14 mouse cellular contexts compared by ENCODE assay signal in the genomic region with DNA sequence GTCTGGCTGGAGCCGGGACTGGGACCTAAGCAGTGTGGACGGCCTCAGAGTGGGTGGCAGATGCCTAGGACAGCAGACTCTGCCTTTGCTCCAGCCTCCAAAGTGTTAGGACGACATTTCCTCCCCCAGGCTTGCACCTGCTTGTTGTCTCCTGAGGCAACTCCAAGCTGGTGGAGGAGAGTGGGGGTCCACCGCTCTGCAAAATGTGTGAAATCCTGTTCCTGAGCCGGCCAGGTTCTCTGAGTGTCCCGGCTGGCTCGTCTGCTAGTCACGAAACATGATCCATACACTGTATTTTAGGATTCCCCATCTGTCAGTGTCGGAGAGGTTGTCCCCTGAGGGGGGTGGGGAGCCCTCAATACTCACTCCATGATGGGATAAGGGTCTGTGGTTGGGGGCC. TPM values are rescaled to one million over a fixed set of nuclear protein-coding genes. Genes with fewer than 3 reads are reported as not detected.
DNase-seq lines count a peak whose midpoint lies in the region; ATAC-seq and TF ChIP-seq lines count a peak whose summit lies in the region.
"Had no signal": no experiment of that assay in that cellular context is flagged by ENCODE, and none has a peak within 500 bp of the region (broad histone marks: within the 10 kb centered on the region; RNA-seq: fewer than 3 reads in every experiment).

No protein-coding gene starts in this region.

- H3K4me2 ChIP-seq in heart, embryonic 13.5 days, result no peak overlapping the region
- H3K4me2 ChIP-seq in embryonic facial prominence, embryonic 11.5 days (ENCODE audit: low read depth, low read length), result no peak overlapping the region
- no peak overlapping the region for H3K4me2 ChIP-seq in midbrain, embryonic 13.5 days (replicated peaks)
- H3K4me2 ChIP-seq: heart, embryonic 11.5 days; lung, embryonic 15.5 days had no signal

- H3K9ac ChIP-seq in heart, embryonic 13.5 days, result no peak overlapping the region
- no peak overlapping the region for H3K9ac ChIP-seq in embryonic facial prominence, embryonic 11.5 days (replicated peaks; ENCODE audit: low read length)
- H3K9ac ChIP-seq in midbrain, embryonic 13.5 days (replicated peaks), result no peak overlapping the region
- no peak overlapping the region for H3K9ac ChIP-seq in heart, adult 2 months (ENCODE audit: low read depth, low read length)
- H3K9ac ChIP-seq: lung, embryonic 15.5 days had no signal

- TF ChIP-seq POLR2A in heart, adult 2 months (IDR thresholded peaks at IDR 0.05; ENCODE audit: insufficient read depth, low read depth, low read length), result no peak

- ATAC-seq in heart, embryonic 13.5 days (ENCODE audit: extremely low read depth, insufficient number of reproducible peaks, low FRiP score, low TSS enrichment), result no peak
- ATAC-seq in embryonic facial prominence, embryonic 11.5 days (replicated peaks; ENCODE audit: insufficient number of reproducible peaks, low FRiP score, low TSS enrichment, low read depth), result 0 out of 2 replicates have a peak, but pooled peaks have one; percentile 20
- ATAC-seq in midbrain, embryonic 13.5 days, result 0 out of 2 replicates have a peak, but pooled peaks have one; percentile 41
- no peak for ATAC-seq in granulocyte monocyte progenitor cell, adult 5-6 weeks (replicated peaks; ENCODE audit: poor library complexity, severe bottlenecking)

- peaks cover 6% of the 10 kb centered on the region; the same call in 1 of the 2 replicates for H3K36me3 ChIP-seq in heart, embryonic 13.5 days
- no peaks in the 10 kb centered on the region; the same call in 1 of the 2 replicates for H3K36me3 ChIP-seq in embryonic facial prominence, embryonic 11.5 days (replicated peaks; ENCODE audit: control insufficient read depth, insufficient read depth, low read depth, low read length)
- H3K36me3 ChIP-seq in midbrain, embryonic 13.5 days, result peaks cover 6% of the 10 kb centered on the region; the same call in 1 of the 2 replicates
- no peaks in the 10 kb centered on the region for H3K36me3 ChIP-seq in heart, adult 2 months (ENCODE audit: control insufficient read depth, insufficient read depth, low read length)
- H3K36me3 ChIP-seq: lung, embryonic 15.5 days had no signal

- 0 out of 2 replicates have a peak overlapping the region, but pooled peaks have one; percentile 12 for H3K27ac ChIP-seq in heart, embryonic 13.5 days (replicated peaks)
- H3K27ac ChIP-seq in left cerebral cortex, adult 2 months, result peak overlapping the region; percentile 20; the same call in 1 of the 2 replicates
- no peak overlapping the region for H3K27ac ChIP-seq in embryonic facial prominence, embryonic 11.5 days (replicated peaks; ENCODE audit: low read depth, low read length)
- peak overlapping the region; percentile 25; the same call in 1 of the 2 replicates for H3K27ac ChIP-seq in midbrain, embryonic 13.5 days
- H3K27ac ChIP-seq in heart, adult 2 months, result no peak overlapping the region

- H3K4me1 ChIP-seq in heart, embryonic 13.5 days, result peaks cover 76% of the 10 kb centered on the region
- no peaks in the 10 kb centered on the region; the same call in 1 of the 2 replicates for H3K4me1 ChIP-seq in embryonic facial prominence, embryonic 11.5 days (ENCODE audit: control insufficient read depth, insufficient read depth, low read length)
- peaks cover 98% of the 10 kb centered on the region for H3K4me1 ChIP-seq in midbrain, embryonic 13.5 days (replicated peaks)
- H3K4me1 ChIP-seq in heart, adult 2 months (ENCODE audit: control insufficient read depth, insufficient read depth, low read length), result peaks cover 5% of the 10 kb centered on the region

- H3K9me3 ChIP-seq in heart, embryonic 13.5 days, result no peaks in the 10 kb centered on the region
- no peaks in the 10 kb centered on the region for H3K9me3 ChIP-seq in embryonic facial prominence, embryonic 11.5 days (replicated peaks; ENCODE audit: control insufficient read depth, low read length)
- H3K9me3 ChIP-seq in midbrain, embryonic 13.5 days, result no peaks in the 10 kb centered on the region
- H3K9me3 ChIP-seq: G1E; lung, embryonic 15.5 days had no signal

- no peak for DNase-seq in heart, postnatal 36 days
- peak in 1 of 2 experiments; percentile 62 for DNase-seq in left cerebral cortex, adult 2 months (ENCODE audit: extremely low spot score in 1 of 2, low spot score in 2 of 2)
- DNase-seq in left cerebral cortex, adult 11 months (ENCODE audit: low spot score), result no peak
- DNase-seq in embryonic facial prominence, embryonic 11.5 days (ENCODE audit: low spot score), result no peak
- DNase-seq in heart, adult 2 months, result no peak
- DNase-seq: adrenal gland, postnatal 36 days; liver; spleen, adult 18-20 months had no signal

- TF ChIP-seq CTCF in left cerebral cortex, adult 2 months (IDR thresholded peaks at IDR 0.05), result no peak
- TF ChIP-seq CTCF in heart, adult 2 months (IDR thresholded peaks at IDR 0.05), result no peak

- no peaks in the 10 kb centered on the region for H3K27me3 ChIP-seq in heart, embryonic 13.5 days (replicated peaks)
- no peaks in the 10 kb centered on the region for H3K27me3 ChIP-seq in embryonic facial prominence, embryonic 11.5 days (ENCODE audit: control insufficient read depth, insufficient read depth, low read length)
- no peaks in the 10 kb centered on the region for H3K27me3 ChIP-seq in midbrain, embryonic 13.5 days
- no peaks in the 10 kb centered on the region for H3K27me3 ChIP-seq in heart, adult 2 months (ENCODE audit: control insufficient read depth, insufficient read depth, low read length)
- H3K27me3 ChIP-seq: lung, embryonic 15.5 days had no signal

- peaks cover 4% of the 10 kb centered on the region; the same call in 1 of the 2 replicates for H3K79me2 ChIP-seq in heart, adult 2 months (replicated peaks; ENCODE audit: control insufficient read depth, insufficient read depth, low read length)

- TF ChIP-seq EP300 in heart, adult 2 months (IDR thresholded peaks at IDR 0.05; ENCODE audit: insufficient read depth, low read depth, low read length), result no peak

- H3K4me3 ChIP-seq in heart, embryonic 13.5 days, result no peak overlapping the region
- H3K4me3 ChIP-seq in left cerebral cortex, adult 2 months, result no peak overlapping the region
- no peak overlapping the region for H3K4me3 ChIP-seq in embryonic facial prominence, embryonic 11.5 days (ENCODE audit: low read depth, low read length)
- H3K4me3 ChIP-seq in midbrain, embryonic 13.5 days (replicated peaks), result no peak overlapping the region
- no peak overlapping the region for H3K4me3 ChIP-seq in heart, adult 2 months
- H3K4me3 ChIP-seq: lung, embryonic 15.5 days had no signal

- intact Hi-C loops in heart, postnatal 36 days (cut with DNase I), result no loop called here
- intact Hi-C loops in left cerebral cortex, adult 2 months (cut with DNase I), result no loop called here
- intact Hi-C loops in heart, adult 2 months (cut with DNase I), result no loop called here

- WGBS in heart, embryonic 13.5 days, result 57% methylated on average over 9 of the region's 9 CpGs
- WGBS in embryonic facial prominence, embryonic 11.5 days, result 53% methylated on average over 9 of the region's 9 CpGs
- 83% methylated on average over 9 of the region's 9 CpGs for WGBS in midbrain, embryonic 13.5 days
- WGBS in heart, adult 2 months, result 90% methylated on average over 9 of the region's 9 CpGs

RNA-seq across cellular contexts. Expression of a gene that starts 53.9 kb away (rescaled TPM):
- 59.8 and 61.9 TPM in 2 replicates for polyA plus RNA-seq in heart, embryonic 13.5 days (2015; fragmentation: Nextera tagmentation; extraction: Ambion mirVana)
- total RNA-seq in heart, postnatal 36 days (2021), result 10 to 100 TPM; 38.7 to 39.4 TPM
- 100 to 1,000 TPM; 181 to 187 TPM for total RNA-seq in left cerebral cortex, adult 2 months (2021)
- 129 and 138 TPM in 2 replicates for polyA plus RNA-seq in embryonic facial prominence, embryonic 11.5 days (2014; fragmentation: Nextera tagmentation; extraction: Ambion mirVana)
- polyA plus RNA-seq in midbrain, embryonic 13.5 days (2015; fragmentation: Nextera tagmentation; extraction: Ambion mirVana), result 192 and 229 TPM in 2 replicates
- 43.2 and 54.1 TPM in 2 replicates for total RNA-seq in granulocyte monocyte progenitor cell, adult 5-6 weeks (2014; fragmentation: Nextera tagmentation)
- 12.9 and 19.2 TPM in 2 replicates for total RNA-seq in granulocyte monocyte progenitor cell, adult 5-6 weeks (2017)
- total RNA-seq in heart, adult 2 months (2021), result 10 to 100 TPM; 37.3 to 39.0 TPM
- polyA plus RNA-seq in heart, adult 2 months (2012; rRNA removed), result 26.1 and 26.6 TPM in 2 replicates

Comparison
In these comparisons a context has a peak if more than half of its experiments do, and no peak if none do; other contexts are left out.
1. H3K27ac ChIP-seq: peak in heart, embryonic 13.5 days (single experiment), left cerebral cortex, adult 2 months (single experiment) and midbrain, embryonic 13.5 days (single experiment); none in embryonic facial prominence, embryonic 11.5 days (single experiment) and heart, adult 2 months (single experiment).
2. ATAC-seq: peak in embryonic facial prominence, embryonic 11.5 days (single experiment) and midbrain, embryonic 13.5 days (single experiment); none in heart, embryonic 13.5 days (single experiment) and granulocyte monocyte progenitor cell, adult 5-6 weeks (single experiment).